Mouse (Mus musculus): Measurements from ENCODE around the gene Gm45618. TPM values are rescaled to one million over a fixed set of nuclear protein-coding genes. Genes with fewer than 3 reads are reported as not detected.

Gene Gm45618
- polyA plus RNA-seq, 1 experiment from 2014 or later, result 0.36 TPM

- Histone ChIP-seq H3K27ac (no peak overlapping the region), H3K9me3 (no peaks in the 10 kb centered on the region), H3K27me3 (replicated peaks) (peaks cover 7% of the 10 kb centered on the region; the same call in 1 of the 2 replicates), H3K36me3 (replicated peaks) (peaks cover 42% of the 10 kb centered on the region), H3K9ac (no peak overlapping the region), H3K4me3 (no peak overlapping the region), H3K4me1 (peaks cover 15% of the 10 kb centered on the region; the same call in 1 of the 2 replicates), H3K4me2 (no peak overlapping the region)
- ATAC-seq (replicated peaks), result no peak
- 66% methylated on average over 2 of the region's 2 CpGs for WGBS
Observed at GRCm38 (mm10) chr7:142080876-142081275, 39.7 kb downstream of the Gm45618 start.

DNA sequence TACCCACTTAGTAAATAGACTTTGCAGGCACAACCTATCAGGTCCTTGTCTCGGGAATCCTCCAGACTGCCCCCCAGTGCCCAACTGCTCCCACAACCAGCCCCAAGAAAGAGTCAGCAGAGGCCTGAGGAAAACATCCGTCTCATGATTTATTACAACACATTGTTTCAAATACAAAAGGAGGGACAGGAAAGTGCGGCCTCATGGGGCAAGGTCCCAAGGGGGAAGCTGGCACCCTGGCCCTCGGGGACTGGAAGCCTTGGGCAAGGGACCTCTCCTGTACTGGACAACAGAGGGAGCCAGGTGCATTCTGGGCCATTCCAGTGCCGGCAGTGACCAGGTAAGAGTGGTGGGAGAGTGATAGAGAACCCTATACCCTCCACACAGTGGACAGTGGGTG, 41.2 kb downstream of the Gm45618 start:
- WGBS, result 65% methylated on average over 5 of the region's 5 CpGs
- Histone ChIP-seq H3K27ac (no peak overlapping the region), H3K27me3 (replicated peaks) (peaks cover 7% of the 10 kb centered on the region; the same call in 1 of the 2 replicates), H3K9ac (no peak overlapping the region), H3K9me3 (no peaks in the 10 kb centered on the region), H3K4me1 (peaks cover 3% of the 10 kb centered on the region; the same call in 1 of the 2 replicates), H3K4me3 (no peak overlapping the region), H3K4me2 (no peak overlapping the region), H3K36me3 (replicated peaks) (peaks cover 27% of the 10 kb centered on the region)
- no peak for ATAC-seq (replicated peaks)

- no peaks in the 10 kb centered on the region; the same call in 1 of the 2 replicates for H3K4me1 ChIP-seq
- ATAC-seq (replicated peaks), result no peak
- no peak overlapping the region for H3K9ac ChIP-seq
- 77% methylated on average over 3 of the region's 3 CpGs for WGBS
- no peak overlapping the region for H3K27ac ChIP-seq
- H3K36me3 ChIP-seq (replicated peaks), result peaks cover 8% of the 10 kb centered on the region
- H3K27me3 ChIP-seq (replicated peaks), result no peaks in the 10 kb centered on the region
- no peaks in the 10 kb centered on the region for H3K9me3 ChIP-seq
- H3K4me2 ChIP-seq, result no peak overlapping the region
- H3K4me3 ChIP-seq, result no peak overlapping the region
Observed at GRCm38 (mm10) chr7:142077138-142077537, 43.4 kb downstream of the Gm45618 start.

DNA sequence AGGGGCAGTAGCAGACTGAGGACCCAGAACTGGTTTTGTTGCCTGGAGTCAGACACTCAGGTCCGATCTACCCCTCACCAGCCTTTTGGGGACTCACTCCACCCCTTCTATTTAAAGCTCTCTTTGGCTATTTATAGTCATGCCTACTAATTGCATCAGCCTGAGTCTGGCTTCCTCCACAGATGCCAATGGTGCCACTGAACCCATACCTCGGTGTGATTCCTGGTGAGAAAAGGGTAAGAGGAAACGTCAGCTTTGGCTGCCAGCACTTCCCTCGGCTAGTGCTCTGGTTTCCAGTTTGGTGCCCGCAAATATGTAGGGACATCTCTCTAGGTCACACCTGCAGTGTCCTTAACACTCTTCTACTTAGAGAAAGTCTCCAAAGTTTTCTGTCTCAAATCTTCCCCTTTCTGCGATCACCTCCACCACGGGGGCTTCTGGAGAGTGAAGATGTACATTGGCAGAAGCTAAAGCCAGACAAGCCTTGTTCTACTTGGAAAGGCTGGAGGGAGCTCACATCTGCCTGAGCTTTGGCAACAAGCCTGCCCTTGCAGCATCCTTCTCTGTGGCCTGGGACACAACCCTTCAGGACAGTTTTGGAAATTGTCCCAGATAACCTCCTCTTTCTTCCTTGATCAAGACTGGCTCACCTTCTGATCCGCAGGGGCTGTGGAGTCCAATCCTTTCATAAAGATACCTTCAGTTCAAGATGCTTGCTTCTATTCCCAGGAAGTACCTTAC, 46.2 kb downstream of the Gm45618 start:
- WGBS, result 78% methylated on average over 8 of the region's 8 CpGs

DNA sequence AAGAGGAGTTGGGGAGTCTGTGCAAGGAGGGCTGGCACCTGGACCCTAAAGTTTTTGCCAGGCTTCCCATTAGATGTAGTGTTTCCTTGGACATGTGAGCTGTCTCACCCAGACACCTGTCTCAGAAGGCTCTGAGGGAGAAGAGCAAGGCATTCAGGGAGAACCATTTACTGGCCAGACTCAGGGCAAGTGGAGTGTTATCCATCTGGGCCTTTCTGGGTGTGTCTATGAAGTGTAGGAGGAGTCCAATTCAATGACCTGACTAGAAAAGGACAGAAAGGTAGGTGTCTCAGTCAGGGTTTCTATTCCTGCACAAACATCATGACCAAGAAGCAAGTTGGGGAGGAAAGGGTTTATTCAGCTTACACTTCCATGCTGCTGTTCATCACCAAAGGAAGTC, 48.8 kb downstream of the Gm45618 start:
- Histone ChIP-seq H3K9me3 (no peaks in the 10 kb centered on the region), H3K4me3 (no peak overlapping the region), H3K27me3 (replicated peaks) (no peaks in the 10 kb centered on the region), H3K9ac (no peak overlapping the region), H3K27ac (no peak overlapping the region), H3K36me3 (replicated peaks) (no peaks in the 10 kb centered on the region), H3K4me1 (peaks cover 5% of the 10 kb centered on the region), H3K4me2 (no peak overlapping the region)
- ATAC-seq (replicated peaks), result no peak

More for the DNA sequence above, 46.2 kb downstream of the Gm45618 start:
- Histone ChIP-seq H3K4me3 (no peak overlapping the region), H3K4me1 (peaks cover 5% of the 10 kb centered on the region), H3K36me3 (replicated peaks) (no peaks in the 10 kb centered on the region; the same call in 1 of the 2 replicates), H3K9me3 (no peaks in the 10 kb centered on the region), H3K9ac (no peak overlapping the region), H3K27ac (no peak overlapping the region), H3K27me3 (replicated peaks) (no peaks in the 10 kb centered on the region), H3K4me2 (no peak overlapping the region)
- ATAC-seq (replicated peaks), result no peak

- Histone ChIP-seq H3K9me3 (no peaks in the 10 kb centered on the region), H3K27me3 (replicated peaks) (no peaks in the 10 kb centered on the region), H3K4me2 (peak overlapping the region; percentile 55), H3K9ac (peak overlapping the region; percentile 34; the same call in 1 of the 2 replicates), H3K36me3 (replicated peaks) (no peaks in the 10 kb centered on the region), H3K4me3 (peak overlapping the region; percentile 27), H3K27ac (no peak overlapping the region), H3K4me1 (peaks cover 5% of the 10 kb centered on the region)
- peak; percentile 78 for ATAC-seq (replicated peaks)
- 7% methylated on average over 9 of the region's 10 CpGs for WGBS
Observed at GRCm38 (mm10) chr7:142071212-142071578, 49.3 kb downstream of the Gm45618 start.

DNA sequence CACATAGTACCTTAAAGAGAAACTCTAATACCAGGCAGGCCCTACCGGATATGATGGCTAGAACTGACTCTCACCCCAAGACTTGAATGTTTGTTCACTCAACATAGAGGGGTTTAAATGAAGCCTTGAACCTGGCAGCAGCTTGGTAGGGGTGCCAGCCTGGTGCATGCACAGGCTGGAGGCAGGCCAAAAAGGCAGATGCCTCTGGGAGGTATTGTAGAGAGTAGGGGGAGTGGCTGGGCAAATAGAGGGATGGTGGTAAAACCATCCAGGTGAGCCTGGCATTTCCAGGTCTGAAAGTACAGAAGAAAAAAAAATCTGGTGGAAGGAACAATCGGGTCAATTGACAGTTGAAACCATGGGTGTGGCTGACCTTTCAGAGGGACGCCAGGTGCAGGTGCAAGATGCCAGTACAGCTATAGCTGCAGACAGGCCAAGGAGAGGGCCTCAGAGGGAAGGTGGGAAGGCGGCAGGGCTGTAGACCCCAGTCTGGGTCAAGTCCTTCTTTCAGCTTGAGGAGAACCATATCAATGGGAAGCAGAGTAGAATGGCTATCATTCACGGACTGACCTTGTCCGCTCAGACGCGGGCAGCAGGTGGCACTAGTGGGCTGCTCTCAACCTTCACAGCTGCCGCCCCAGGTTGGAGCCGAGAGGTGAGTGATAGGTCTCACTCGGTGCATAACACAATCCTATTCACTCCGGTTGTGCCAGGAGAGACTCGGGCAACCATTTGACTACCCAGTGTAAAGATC, 49.9 kb downstream of the Gm45618 start:
- H3K9ac ChIP-seq, result peak overlapping the region; percentile 34; the same call in 1 of the 2 replicates
- H3K27me3 ChIP-seq (replicated peaks), result no peaks in the 10 kb centered on the region
- peaks cover 5% of the 10 kb centered on the region for H3K4me1 ChIP-seq
- no peaks in the 10 kb centered on the region for H3K36me3 ChIP-seq (replicated peaks)
- WGBS, result 18% methylated on average over 13 of the region's 13 CpGs
- H3K9me3 ChIP-seq, result no peaks in the 10 kb centered on the region
- H3K27ac ChIP-seq, result no peak overlapping the region
- H3K4me2 ChIP-seq, result peak overlapping the region; percentile 55
- peak overlapping the region; percentile 27 for H3K4me3 ChIP-seq
- peak; percentile 90 for ATAC-seq (replicated peaks)

Other genes starting within 250 kb of the Gm45618 start
- gene Tollip, start 202.2 kb downstream of the Gm45618 start, polyA plus RNA-seq (2015; fragmentation: Nextera tagmentation; extraction: Ambion mirVana), result 82.6 TPM in 2 replicates
- gene Brsk2, start 171.0 kb downstream of the Gm45618 start, polyA plus RNA-seq (2015; fragmentation: Nextera tagmentation; extraction: Ambion mirVana), result 24.7 and 25.9 TPM in 2 replicates
- gene Mob2, start 59.7 kb downstream of the Gm45618 start, polyA plus RNA-seq (2015; fragmentation: Nextera tagmentation; extraction: Ambion mirVana), result 53.9 and 57.8 TPM in 2 replicates
- 134 and 135 TPM in 2 replicates for gene Dusp8, start 24.9 kb downstream of the Gm45618 start, polyA plus RNA-seq (2015; fragmentation: Nextera tagmentation; extraction: Ambion mirVana)
- gene Gm39115, start 15.3 kb upstream of the Gm45618 start, polyA plus RNA-seq (2015; fragmentation: Nextera tagmentation; extraction: Ambion mirVana), result not detected in 2 replicates
- gene Gm45337, start 23.9 kb upstream of the Gm45618 start, polyA plus RNA-seq (2015; fragmentation: Nextera tagmentation; extraction: Ambion mirVana), result not detected in 2 replicates
- gene Gm29735, start 36.4 kb upstream of the Gm45618 start, polyA plus RNA-seq (2015; fragmentation: Nextera tagmentation; extraction: Ambion mirVana), result not detected in 2 replicates
- not detected in 2 replicates for gene Gm4553, start 45.0 kb upstream of the Gm45618 start, polyA plus RNA-seq (2015; fragmentation: Nextera tagmentation; extraction: Ambion mirVana)
- gene Krtap5-2, start 55.3 kb upstream of the Gm45618 start, polyA plus RNA-seq (2015; fragmentation: Nextera tagmentation; extraction: Ambion mirVana), result not detected in 2 replicates
- gene Gm10153, start 69.7 kb upstream of the Gm45618 start, polyA plus RNA-seq (2015; fragmentation: Nextera tagmentation; extraction: Ambion mirVana), result not detected in 2 replicates
- gene Krtap5-3, start 80.6 kb upstream of the Gm45618 start, polyA plus RNA-seq (2015; fragmentation: Nextera tagmentation; extraction: Ambion mirVana), result not detected in 2 replicates
- not detected in 2 replicates for gene Gm7579, start 91.1 kb upstream of the Gm45618 start, polyA plus RNA-seq (2015; fragmentation: Nextera tagmentation; extraction: Ambion mirVana)
- not detected in 2 replicates for gene Krtap5-5, start 109.2 kb upstream of the Gm45618 start, polyA plus RNA-seq (2015; fragmentation: Nextera tagmentation; extraction: Ambion mirVana)
- gene Gm40460, start 120.3 kb upstream of the Gm45618 start, polyA plus RNA-seq (2015; fragmentation: Nextera tagmentation; extraction: Ambion mirVana), result not detected in 2 replicates
- not detected in 2 replicates for gene Gm2431, start 137.6 kb upstream of the Gm45618 start, polyA plus RNA-seq (2015; fragmentation: Nextera tagmentation; extraction: Ambion mirVana)
- gene Gm4559, start 153.6 kb upstream of the Gm45618 start, polyA plus RNA-seq (2015; fragmentation: Nextera tagmentation; extraction: Ambion mirVana), result not detected in 2 replicates
- not detected in 2 replicates for gene Krtap5-1, start 176.4 kb upstream of the Gm45618 start, polyA plus RNA-seq (2015; fragmentation: Nextera tagmentation; extraction: Ambion mirVana)
- gene Krtap5-4, start 182.8 kb upstream of the Gm45618 start, polyA plus RNA-seq (2015; fragmentation: Nextera tagmentation; extraction: Ambion mirVana), result not detected in 2 replicates